Mouse (Mus musculus): ENCODE data around the gene Ifngr1.

- TF ChIP-seq CTCF (IDR thresholded peaks at IDR 0.05; ENCODE audit: borderline replicate concordance, extremely low read depth, insufficient read depth, insufficient read length) (no peak), POLR2A (IDR thresholded peaks at IDR 0.05; ENCODE audit: borderline replicate concordance, extremely low read depth, insufficient read depth, insufficient read length, poor library complexity, severe bottlenecking) (no peak)
Observed at GRCm38 (mm10) chr10:19551585-19551984, 40.2 kb upstream of the Ifngr1 start.
